Mouse (Mus musculus) lung, embryonic 14.5 days (tissue): ENCODE results near the gene Nrxn3. TPM values are rescaled to one million over a fixed set of nuclear protein-coding genes. Genes with fewer than 3 reads are reported as not detected.

Experiments
- ATAC-seq: fragments of 200-750 bp; cut with Nextera tagmentation; 2 replicates; pipeline ENCODE4 v1.8.0; 2017; ENCODE audit warnings: mild to moderate bottlenecking, moderate TSS enrichment, moderate library complexity; ENCODE audit not compliant: insufficient read depth
- DNase-seq: peaks from one replicate; pipeline ENCODE4 v3.0.0-alpha.2; 2015
- H3K27ac ChIP-seq: fragments of 300-500 bp; sonication (generic); 2 replicates; pipeline ENCODE4 v1.5.1; 2014; ENCODE audit warnings: low read depth, mild to moderate bottlenecking, moderate library complexity
- H3K27me3 ChIP-seq: fragments of 300-500 bp; sonication (generic); 2 replicates; pipeline ENCODE4 v1.6.1; 2014; ENCODE audit warnings: low read length, control low read depth; ENCODE audit not compliant: insufficient read depth
- H3K36me3 ChIP-seq: fragments of 300-500 bp; sonication (generic); 2 replicates; pipeline ENCODE4 v1.6.1; 2014; ENCODE audit warnings: control low read depth; ENCODE audit not compliant: insufficient read depth
- H3K4me1 ChIP-seq: fragments of 300-500 bp; sonication (generic); 2 replicates; pipeline ENCODE4 v1.6.1; 2014; ENCODE audit warnings: antibody characterized with exemption, control low read depth; ENCODE audit not compliant: insufficient read depth
- H3K4me2 ChIP-seq: fragments of 300-500 bp; sonication (generic); 2 replicates; pipeline ENCODE4 v1.6.1; 2014; ENCODE audit warnings: mild to moderate bottlenecking
- H3K4me3 ChIP-seq: fragments of 300-500 bp; sonication (generic); 2 replicates; pipeline ENCODE4 v1.5.1; 2014; ENCODE audit warnings: low read depth, low read length
- H3K9ac ChIP-seq: fragments of 300-500 bp; sonication (generic); 2 replicates; pipeline ENCODE4 v1.6.1; 2014
- H3K9me3 ChIP-seq: fragments of 300-500 bp; sonication (generic); 2 replicates; pipeline ENCODE4 v1.6.1; 2016; ENCODE audit warnings: low read depth, low read length, control low read depth
- CTCF ChIP-seq: IDR thresholded peaks from 2 replicates; pipeline ENCODE4 v1.5.1; 2016; ENCODE audit warnings: antibody characterized with exemption, low read depth
- WGBS: fragments of 180-500 bp; shearing (Covaris S2); extraction: QIAGEN DNeasy Blood & Tissue Kit; methylation state at CpG from one replicate; pipeline ENCODE4 v1.1.7; 2014; 5-methylcytosine and 5-hydroxymethylcytosine counted together
- polyA plus RNA-seq: library from polyadenylated mRNA; unstranded; fragments of >200 nt; fragmentation: Nextera tagmentation; extraction: Ambion mirVana; gene quantifications from 2 replicates; pipeline ENCODE4 v1.2.1, GENCODE M21; 2014

Gene Nrxn3
- polyA plus RNA-seq, 1 experiment from 2014 or later: 3.9 TPM

DNA sequence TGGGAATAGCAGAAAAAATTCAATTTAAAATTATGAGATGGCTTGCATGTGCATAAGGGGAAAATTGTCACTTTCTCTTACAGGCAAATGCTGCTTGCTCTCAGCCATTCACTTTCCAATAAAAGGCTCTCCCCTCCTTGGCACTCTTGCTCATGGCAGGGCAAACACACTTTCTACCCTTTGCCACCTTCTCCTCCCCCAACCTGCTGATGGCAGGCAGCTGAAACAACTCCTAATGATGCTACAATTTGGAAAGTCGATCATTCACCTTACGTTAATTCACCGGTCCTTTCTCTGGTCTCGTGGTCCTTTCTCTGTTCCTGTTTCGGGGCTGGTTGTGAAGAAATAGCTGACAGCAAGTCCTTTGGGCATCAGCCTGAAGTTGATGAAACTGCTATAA is 1091.0 kb downstream of the Nrxn3 start:
- Histone ChIP-seq H3K36me3 (no peaks in the 10 kb centered on the region), H3K4me2 (peak overlapping the region; percentile 86), H3K4me3 (peak overlapping the region; percentile 41), H3K4me1 (0 out of 2 replicates have a peak, but pooled peaks cover 2% of the 10 kb centered on the region), H3K27me3 (peaks cover 4% of the 10 kb centered on the region; the same call in 1 of the 2 replicates), H3K9me3 (no peaks in the 10 kb centered on the region), H3K27ac (no peak overlapping the region), H3K9ac (no peak overlapping the region)
- DNase-seq (no peak), ATAC-seq (no peak)
- TF ChIP-seq CTCF: no peak
- 69% methylated on average over 5 of the region's 5 CpGs for WGBS

GRCm38 (mm10) chr12:89814536-89814935 is 1091.9 kb downstream of the Nrxn3 start:
- no peak overlapping the region for H3K4me3 ChIP-seq
- ATAC-seq (no peak), DNase-seq (no peak)
- no peak for TF ChIP-seq CTCF
- H3K4me1 ChIP-seq: 0 out of 2 replicates have a peak, but pooled peaks cover 2% of the 10 kb centered on the region
- WGBS: 44% methylated on average over 4 of the region's 4 CpGs
- H3K4me2 ChIP-seq: no peak overlapping the region
- no peak overlapping the region for H3K9ac ChIP-seq
- H3K27ac ChIP-seq: no peak overlapping the region
- H3K36me3 ChIP-seq: no peaks in the 10 kb centered on the region
- H3K27me3 ChIP-seq: peaks cover 4% of the 10 kb centered on the region; the same call in 1 of the 2 replicates
- H3K9me3 ChIP-seq: no peaks in the 10 kb centered on the region

- no peak for DNase-seq
- 59% methylated on average over 9 of the region's 9 CpGs for WGBS
- ATAC-seq: no peak
Measured at GRCm38 (mm10) chr12:89817072-89817773, 1094.5 kb downstream of the Nrxn3 start.

DNA sequence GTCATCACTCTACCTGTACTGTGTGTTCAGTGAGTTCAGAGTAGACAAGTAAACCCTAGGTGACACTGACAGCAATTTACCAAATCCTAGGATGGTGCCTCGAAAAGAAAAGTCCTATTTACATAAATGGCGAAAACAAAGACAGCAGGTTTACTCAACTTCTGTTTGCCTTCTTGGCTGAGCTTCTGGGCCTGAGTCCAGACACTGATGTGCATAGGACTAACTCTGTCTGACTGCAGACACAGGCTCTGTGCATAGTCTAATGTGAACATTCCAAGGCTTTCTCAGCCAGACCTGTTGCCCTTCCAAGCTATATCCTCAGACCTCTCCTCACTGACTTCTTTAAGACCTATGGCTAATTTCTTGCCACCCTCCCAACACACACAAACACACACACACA is 1095.5 kb downstream of the Nrxn3 start:
- no peak overlapping the region for H3K4me2 ChIP-seq
- H3K36me3 ChIP-seq: no peaks in the 10 kb centered on the region
- H3K27me3 ChIP-seq: peaks cover 2% of the 10 kb centered on the region; the same call in 1 of the 2 replicates
- H3K4me3 ChIP-seq: no peak overlapping the region
- ATAC-seq (no peak), DNase-seq (peak; percentile 51)
- no peaks in the 10 kb centered on the region for H3K4me1 ChIP-seq
- H3K9ac ChIP-seq: no peak overlapping the region
- no peak overlapping the region for H3K27ac ChIP-seq
- no peak for TF ChIP-seq CTCF
- 66% methylated on average over 2 of the region's 2 CpGs for WGBS
- no peaks in the 10 kb centered on the region for H3K9me3 ChIP-seq

More at GRCm38 (mm10) chr12:89817072-89817773, 1094.5 kb downstream of the Nrxn3 start:
- Histone ChIP-seq H3K36me3 (no peaks in the 10 kb centered on the region), H3K4me3 (no peak overlapping the region), H3K27me3 (peaks cover 4% of the 10 kb centered on the region; the same call in 1 of the 2 replicates), H3K9me3 (no peaks in the 10 kb centered on the region), H3K9ac (no peak overlapping the region), H3K27ac (no peak overlapping the region), H3K4me2 (no peak overlapping the region), H3K4me1 (no peaks in the 10 kb centered on the region)
- no peak for TF ChIP-seq CTCF

GRCm38 (mm10) chr12:89822141-89822540 is 1099.5 kb downstream of the Nrxn3 start:
- Histone ChIP-seq H3K9ac (no peak overlapping the region), H3K9me3 (no peaks in the 10 kb centered on the region), H3K4me1 (no peaks in the 10 kb centered on the region), H3K4me2 (no peak overlapping the region), H3K27me3 (no peaks in the 10 kb centered on the region), H3K36me3 (no peaks in the 10 kb centered on the region), H3K27ac (no peak overlapping the region), H3K4me3 (no peak overlapping the region)
- TF ChIP-seq CTCF: no peak
- no peak for DNase-seq
- WGBS: 46% methylated on average over 4 of the region's 4 CpGs
- no peak for ATAC-seq

DNA sequence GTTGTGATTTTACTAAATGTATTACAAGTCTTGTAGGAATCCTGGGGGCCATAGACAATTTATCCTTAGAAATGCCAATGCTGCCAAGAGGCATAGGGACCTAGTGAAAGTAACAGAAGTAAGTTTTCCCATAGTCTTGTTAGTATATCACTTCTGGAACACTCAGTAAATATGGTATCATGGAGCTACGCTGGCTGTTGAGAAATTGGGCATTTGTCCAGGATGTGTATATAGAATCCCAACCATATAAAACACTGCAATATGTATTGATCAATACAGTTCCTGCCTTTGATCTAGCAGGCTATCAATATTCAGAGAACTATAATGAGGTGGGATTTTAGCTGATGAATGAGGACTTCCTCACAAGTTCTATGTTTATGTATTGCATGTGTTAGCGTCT is 1107.3 kb downstream of the Nrxn3 start:
- Histone ChIP-seq H3K27ac (no peak overlapping the region), H3K9ac (no peak overlapping the region), H3K9me3 (no peaks in the 10 kb centered on the region), H3K4me3 (no peak overlapping the region), H3K4me1 (no peaks in the 10 kb centered on the region), H3K27me3 (no peaks in the 10 kb centered on the region), H3K36me3 (no peaks in the 10 kb centered on the region), H3K4me2 (no peak overlapping the region)
- 40% methylated on average over 2 of the region's 2 CpGs for WGBS
- peak; percentile 52; the same call in 1 of the 2 replicates for ATAC-seq
- DNase-seq: peak; percentile 73
- TF ChIP-seq CTCF: no peak

GRCm38 (mm10) chr12:89830350-89830749 is 1107.7 kb downstream of the Nrxn3 start:
- H3K36me3 ChIP-seq: no peaks in the 10 kb centered on the region
- WGBS: 52% methylated on average over 5 of the region's 5 CpGs
- no peak overlapping the region for H3K4me2 ChIP-seq
- DNase-seq (no peak), ATAC-seq (peak; percentile 38; the same call in 1 of the 2 replicates)
- no peak overlapping the region for H3K9ac ChIP-seq
- H3K9me3 ChIP-seq: no peaks in the 10 kb centered on the region
- no peak for TF ChIP-seq CTCF
- H3K4me3 ChIP-seq: no peak overlapping the region
- no peak overlapping the region for H3K27ac ChIP-seq
- no peaks in the 10 kb centered on the region for H3K4me1 ChIP-seq
- no peaks in the 10 kb centered on the region for H3K27me3 ChIP-seq
